Mouse (Mus musculus): ENCODE data around the gene C2cd5.
A peak's percentile ranks its signal among the peaks of the same experiment; 100 is the strongest.

C2cd5 gene

DNA sequence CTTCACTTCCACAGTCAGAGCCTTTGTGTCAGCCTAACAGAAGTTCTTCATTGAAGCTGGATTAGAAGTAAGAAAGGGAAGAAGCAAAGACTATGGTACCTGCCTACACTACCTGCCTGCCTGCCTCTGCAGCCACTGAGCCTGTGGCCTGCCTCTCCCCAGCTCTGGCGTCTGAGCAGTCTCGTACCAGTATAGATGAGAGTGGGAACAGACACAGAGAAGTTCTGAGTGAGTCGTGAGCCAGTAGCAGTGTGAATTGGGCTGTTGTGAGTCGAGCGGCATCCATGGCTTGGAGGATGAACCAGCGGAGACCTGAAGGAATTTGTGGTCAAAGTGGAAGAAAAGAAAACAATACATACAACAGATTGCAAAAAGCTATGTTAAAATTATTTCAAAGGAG lies 26.5 kb downstream of the C2cd5 start:
- no peak for DNase-seq (ENCODE audit: low spot score in 2 of 2)

DNA sequence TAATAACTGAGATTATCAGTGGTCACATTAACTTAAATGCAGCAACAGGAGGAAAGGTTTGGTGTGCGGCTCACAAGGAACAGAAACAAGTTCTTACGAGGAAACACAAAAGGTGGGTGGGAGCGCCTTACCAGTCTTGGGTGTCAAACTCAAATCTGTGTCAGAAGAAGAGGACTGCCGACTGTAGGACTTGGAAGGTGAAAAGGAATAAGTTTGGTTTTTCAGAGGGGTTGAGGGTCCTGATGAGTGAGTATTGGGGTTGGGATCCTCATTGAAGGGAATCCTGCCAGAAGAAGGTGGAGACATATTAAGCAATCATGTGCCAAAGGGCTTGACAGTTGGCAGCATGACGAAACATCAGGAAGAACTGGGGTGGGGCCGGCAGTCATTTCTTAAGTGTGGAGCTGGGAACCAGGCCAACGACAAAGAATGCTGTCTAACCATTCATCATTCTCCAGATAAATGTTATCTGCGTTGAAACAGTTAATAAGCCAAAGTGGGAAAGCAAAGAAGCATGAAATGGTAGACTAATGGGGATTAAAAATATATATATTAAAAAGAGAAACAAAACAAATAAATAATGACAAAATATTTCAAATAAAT lies 27.4 kb downstream of the C2cd5 start:
- no peak for DNase-seq (ENCODE audit: low spot score in 2 of 2)

- DNase-seq (ENCODE audit: low spot score in 2 of 2) = no peak
These were observed 29.2 kb downstream of the C2cd5 start for GRCm38 (mm10) chr6:143070736-143071135.

- no peak for DNase-seq (ENCODE audit: low spot score in 2 of 2)
These were observed 29.9 kb downstream of the C2cd5 start for GRCm38 (mm10) chr6:143070019-143070418.

- DNase-seq (ENCODE audit: low spot score in 2 of 2) = no peak
These were observed 30.3 kb downstream of the C2cd5 start for GRCm38 (mm10) chr6:143069606-143070005.

DNA sequence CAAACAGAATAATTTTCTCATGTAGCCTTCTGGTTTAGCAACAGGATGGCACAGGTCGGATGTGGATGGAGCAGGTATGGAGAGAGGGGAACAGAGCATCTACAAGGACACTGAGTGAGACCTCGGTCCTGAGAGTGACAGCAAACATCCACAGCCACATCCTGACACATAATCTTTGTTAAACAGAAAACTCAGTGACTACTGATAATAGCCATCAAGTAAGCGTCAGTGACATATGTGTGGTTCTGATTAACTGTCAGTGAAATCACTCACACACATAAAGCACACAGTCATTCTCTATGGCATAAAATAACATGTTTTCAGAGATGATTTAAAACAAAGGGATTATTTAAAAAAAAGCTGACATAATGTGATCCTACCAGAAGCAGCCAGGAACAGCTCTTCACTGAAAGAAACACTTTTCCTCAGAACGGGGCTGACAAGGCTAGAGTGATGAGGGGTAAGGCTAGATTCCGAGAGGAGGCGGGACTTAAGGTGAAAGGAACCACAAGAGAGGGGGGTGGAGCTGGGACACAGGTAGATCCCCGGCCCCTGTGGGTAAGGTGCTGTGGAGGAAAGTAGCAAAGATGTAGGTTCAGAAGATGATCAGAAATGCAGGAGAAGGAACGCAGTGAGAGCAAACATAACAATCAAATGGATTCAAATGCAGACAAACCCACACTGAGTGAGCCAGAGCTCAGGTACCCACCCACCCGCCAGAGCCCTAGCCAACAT lies 31.6 kb downstream of the C2cd5 start:
- no peak for DNase-seq (ENCODE audit: low spot score in 2 of 2)

GRCm38 (mm10) chr6:143067654-143068053 lies 32.3 kb downstream of the C2cd5 start:
- DNase-seq (ENCODE audit: low spot score in 2 of 2) = no peak

GRCm38 (mm10) chr6:143066859-143067258 lies 33.1 kb downstream of the C2cd5 start:
- no peak for DNase-seq (ENCODE audit: low spot score in 2 of 2)

DNA sequence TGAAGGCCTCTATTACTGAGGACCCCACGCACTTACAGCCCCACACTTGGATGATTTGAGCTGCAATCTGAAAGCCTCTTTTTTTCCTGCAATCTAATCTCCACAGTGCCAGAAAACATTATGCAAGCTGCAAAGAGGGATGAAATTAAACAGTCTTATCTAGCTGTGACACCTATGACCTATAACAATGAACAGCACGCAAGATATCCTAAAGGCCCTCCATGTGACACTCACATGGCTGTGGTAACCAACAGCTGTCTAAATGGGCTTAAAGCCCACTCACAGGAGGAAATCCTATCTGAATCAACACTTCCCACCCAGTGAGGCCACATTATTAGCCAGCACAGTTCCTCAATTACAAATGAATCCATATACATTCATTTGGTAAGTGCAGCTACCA lies 35.9 kb downstream of the C2cd5 start:
- no peak for DNase-seq (ENCODE audit: low spot score in 2 of 2)

DNA sequence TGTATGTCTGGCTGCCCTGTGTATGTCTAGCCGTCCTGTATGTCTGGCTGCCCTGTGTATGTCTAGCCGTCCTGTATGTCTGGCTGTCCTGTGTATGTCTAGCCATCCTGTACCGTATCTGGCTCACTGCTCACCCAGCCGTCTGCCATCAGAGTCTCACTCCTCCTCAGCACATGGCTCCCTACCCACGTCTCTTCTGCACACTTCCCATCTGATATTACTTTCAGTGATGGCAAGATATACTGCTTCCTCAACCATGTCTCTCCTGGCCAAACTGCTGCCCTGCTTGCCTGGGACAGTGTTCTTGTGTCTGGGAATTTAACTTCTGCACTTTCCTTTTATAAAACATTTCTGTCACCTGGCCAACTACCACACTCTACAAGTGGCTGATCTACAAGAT lies 42.3 kb downstream of the C2cd5 start:
- DNase-seq (ENCODE audit: low spot score in 2 of 2) = peak in 1 of 2 experiments; percentile 53

DNA sequence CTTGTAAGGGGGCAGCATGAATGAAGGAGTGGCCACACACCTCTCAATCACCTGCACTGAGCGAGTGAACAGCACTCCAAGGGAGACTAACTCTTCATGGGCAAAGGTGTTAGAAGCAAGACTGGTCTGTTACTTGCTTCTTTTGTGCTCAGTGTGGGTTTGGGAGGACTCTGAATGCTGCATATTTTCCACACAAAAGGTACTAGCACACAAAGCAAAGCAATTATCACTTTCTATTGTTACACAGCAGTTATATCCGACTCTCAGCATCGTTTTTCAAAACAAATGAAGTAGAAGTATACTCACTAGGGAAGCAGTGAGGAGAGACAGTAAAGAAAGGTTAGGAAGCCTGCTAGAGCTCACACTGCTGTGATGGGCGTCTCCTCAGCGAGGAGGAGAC lies 48.4 kb downstream of the C2cd5 start:
- DNase-seq (ENCODE audit: low spot score in 2 of 2) = no peak

GRCm38 (mm10) chr6:143049791-143050555 lies 50.0 kb downstream of the C2cd5 start:
- no peak for DNase-seq (ENCODE audit: low spot score in 2 of 2)

- no peak for DNase-seq (ENCODE audit: low spot score in 2 of 2)
These were observed 50.8 kb downstream of the C2cd5 start for GRCm38 (mm10) chr6:143049117-143049516.

- DNase-seq (ENCODE audit: low spot score in 2 of 2) = no peak
These were observed 52.2 kb downstream of the C2cd5 start for GRCm38 (mm10) chr6:143047538-143048258.

DNA sequence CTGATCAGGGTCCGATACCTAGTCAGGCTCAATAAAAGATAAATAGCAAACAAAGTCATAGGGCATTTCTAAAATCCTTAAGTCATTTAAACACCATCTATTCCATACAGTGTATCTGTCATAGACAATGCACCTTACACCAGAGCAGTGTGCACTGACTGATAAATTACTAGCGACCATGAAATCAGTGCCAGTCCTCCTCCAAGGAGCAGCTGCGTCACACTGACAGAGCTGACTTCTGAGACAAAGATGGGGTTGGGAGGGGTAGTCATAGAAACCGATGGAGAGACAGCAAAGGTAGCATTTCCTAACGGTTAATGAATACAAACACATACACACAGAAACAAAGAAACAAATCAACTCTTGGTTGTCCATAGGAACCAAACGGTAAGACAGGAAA lies 58.4 kb downstream of the C2cd5 start:
- DNase-seq (ENCODE audit: low spot score in 2 of 2) = no peak

GRCm38 (mm10) chr6:143035261-143035660 lies 64.7 kb downstream of the C2cd5 start:
- peak in 1 of 2 experiments; percentile 38 for DNase-seq (ENCODE audit: low spot score in 2 of 2)

DNA sequence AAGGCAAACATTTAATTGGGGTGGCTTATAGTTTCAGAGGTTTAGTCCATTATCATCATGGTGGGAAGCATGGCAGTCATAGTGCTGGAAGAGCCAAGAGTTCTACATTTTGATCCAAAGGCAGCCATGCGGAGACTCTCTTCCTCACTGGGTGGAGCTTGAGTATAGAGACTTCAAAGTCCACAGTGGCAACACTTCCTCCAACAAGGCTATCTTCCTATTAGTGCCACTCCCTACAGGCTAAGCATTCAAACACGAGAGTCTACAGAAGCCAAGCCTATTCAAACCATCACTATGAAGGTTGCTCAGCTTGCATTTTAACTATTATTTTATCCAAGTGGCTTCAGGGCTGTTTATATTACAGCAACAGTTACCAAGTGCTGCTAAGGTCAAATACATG lies 65.4 kb downstream of the C2cd5 start:
- no peak for DNase-seq (ENCODE audit: low spot score in 2 of 2)

DNA sequence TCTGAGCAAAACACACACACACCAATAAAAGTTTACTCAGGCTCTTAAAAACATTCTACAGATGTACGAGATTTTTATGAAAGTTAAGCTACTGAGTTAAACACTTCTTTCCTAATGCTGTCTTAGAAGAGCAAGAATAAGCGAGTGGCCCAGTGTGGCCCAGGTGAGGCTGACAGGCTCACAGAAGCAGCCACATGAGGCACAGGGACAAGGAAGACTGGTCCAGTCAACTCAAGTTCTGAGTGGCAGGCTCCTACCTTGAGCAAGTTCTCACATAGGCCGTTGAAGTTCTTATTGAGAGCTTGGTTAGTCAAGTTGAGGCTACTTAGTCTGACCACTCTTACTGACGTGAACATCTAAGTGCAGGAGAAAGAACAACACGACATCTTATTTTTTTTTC lies 69.4 kb downstream of the C2cd5 start:
- DNase-seq (ENCODE audit: low spot score in 2 of 2) = no peak

DNA sequence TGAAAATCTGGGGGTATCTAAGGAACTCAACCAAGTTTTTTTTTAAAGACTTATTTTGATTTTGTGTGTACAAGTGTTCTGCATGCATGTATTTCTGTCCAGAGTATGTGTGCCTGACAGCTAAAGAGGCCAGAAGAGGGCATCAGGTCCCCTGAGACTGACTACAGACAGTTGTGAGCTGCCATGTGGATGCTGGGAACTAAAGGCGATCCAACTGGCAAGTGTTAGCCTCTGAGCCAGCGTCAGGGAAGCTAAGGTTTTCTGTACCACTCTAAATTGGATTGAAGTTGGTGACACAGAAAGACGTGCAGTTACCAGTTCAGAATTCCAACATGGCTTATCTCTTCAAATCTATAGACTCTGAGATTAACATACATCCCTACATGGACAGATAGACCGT lies 72.0 kb downstream of the C2cd5 start:
- DNase-seq (ENCODE audit: low spot score in 2 of 2) = no peak

DNA sequence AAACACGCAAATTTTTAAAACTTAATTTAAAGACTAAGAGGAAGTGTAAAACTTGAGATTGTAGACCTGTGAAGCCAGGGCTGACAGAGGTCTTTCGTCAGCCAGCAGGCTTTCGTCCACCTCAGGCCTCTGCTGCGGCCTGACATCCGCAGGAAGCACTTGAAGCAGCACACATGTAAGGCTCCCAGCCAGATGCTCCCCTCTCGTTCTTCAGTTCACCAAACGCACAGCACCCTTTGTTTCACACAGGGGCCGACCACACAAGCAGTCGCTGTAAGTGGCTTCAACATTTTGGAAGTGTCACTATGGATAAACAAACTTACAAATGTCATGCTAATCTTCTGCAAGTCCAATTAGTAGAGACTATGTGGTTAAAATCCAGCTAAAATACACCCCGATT lies 72.5 kb downstream of the C2cd5 start:
- no peak for DNase-seq (ENCODE audit: low spot score in 2 of 2)

- DNase-seq (ENCODE audit: low spot score in 2 of 2) = no peak
These were observed 76.2 kb downstream of the C2cd5 start for GRCm38 (mm10) chr6:143023691-143024090.

DNA sequence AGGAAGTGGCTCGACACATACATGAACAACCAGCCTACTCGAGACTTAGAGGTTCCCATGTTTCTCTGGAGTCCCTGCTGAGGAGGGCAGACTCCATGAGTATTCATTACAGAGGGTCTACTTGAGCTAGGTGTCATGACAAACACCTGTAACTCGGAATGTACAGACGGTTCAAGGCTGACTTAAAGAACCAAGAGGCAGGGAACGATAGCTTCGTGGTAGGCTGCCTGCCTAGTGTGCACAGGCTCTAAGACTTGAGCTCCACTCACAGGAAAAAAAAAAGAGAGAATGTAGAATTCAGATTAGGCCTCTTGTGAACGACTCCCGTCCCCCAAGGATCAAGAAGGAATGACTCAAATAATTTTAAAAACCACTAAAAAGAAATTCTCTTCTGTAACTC lies 78.2 kb downstream of the C2cd5 start:
- no peak for DNase-seq (ENCODE audit: low spot score in 2 of 2)

Data from frontal cortex, postnatal 36 days (tissue).